Mouse (Mus musculus) cortical plate, adult 2 months (tissue): Measurements from ENCODE around the gene Rela.

Source experiments
- CTCF ChIP-seq: fragments of 200-500 bp; IDR thresholded peaks from 2 replicates; pipeline ENCODE4 v1.5.1; 2011; ENCODE audit warnings: mild to moderate bottlenecking, control low read depth, low read length; ENCODE audit not compliant: insufficient read depth; ENCODE audit errors: extremely low read depth
- POLR2A ChIP-seq: fragments of 200-500 bp; IDR thresholded peaks from 2 replicates; pipeline ENCODE4 v1.6.1; 2011; ENCODE audit warnings: mild to moderate bottlenecking, low read length, control low read depth; ENCODE audit not compliant: insufficient read depth; ENCODE audit errors: extremely low read depth

- no peak for TF ChIP-seq CTCF
- peak; percentile 44; the same call in 1 of the 2 replicates for TF ChIP-seq POLR2A
Measured at GRCm38 (mm10) chr19:5662981-5663913, 26.0 kb downstream of the Rela start, which contains the start of gene Sipa1.
